Mouse (Mus musculus) left cerebral cortex, adult 11 months (tissue): ENCODE data around the gene Tmem161a.

Experiments used
- DNase-seq: peaks from one replicate; pipeline ENCODE4 v3.0.0; 2022; ENCODE audit warnings: low spot score

Gene Tmem161a

DNA sequence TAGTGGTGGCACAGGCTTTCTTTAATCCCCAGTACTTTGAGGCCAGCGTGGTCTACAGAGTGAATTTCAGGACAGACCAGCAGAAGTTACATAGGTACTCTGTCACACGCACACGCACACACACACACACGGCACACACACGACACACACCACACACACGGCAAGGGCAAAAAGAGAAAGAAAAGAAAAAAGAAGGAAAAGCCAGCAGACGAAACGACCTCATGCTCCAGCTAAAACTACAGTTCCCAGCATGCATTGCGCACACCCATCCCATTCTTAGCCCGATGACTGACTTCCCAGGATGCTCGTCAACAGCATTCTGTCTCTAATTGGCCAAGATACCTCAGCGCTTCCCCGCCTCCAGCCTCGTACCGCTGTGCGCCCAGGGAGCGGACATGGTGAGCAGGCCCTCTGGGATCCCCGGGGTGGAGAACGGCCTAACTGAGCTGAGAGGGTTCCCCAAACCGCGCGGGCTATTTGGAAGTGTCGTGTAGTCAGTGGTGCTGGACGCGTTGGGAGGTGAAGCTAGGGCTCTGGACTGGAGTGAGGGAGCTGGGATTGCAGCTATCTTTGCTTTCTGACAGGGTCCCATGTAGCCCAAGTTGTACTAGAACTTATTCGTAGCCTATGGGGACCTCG lies at the start of gene Tmem161a:
Gene Tmem161a, plus strand, starts transcription at position 314 of the 639 bp plus-strand sequence.
- peak; percentile 94 for DNase-seq

DNA sequence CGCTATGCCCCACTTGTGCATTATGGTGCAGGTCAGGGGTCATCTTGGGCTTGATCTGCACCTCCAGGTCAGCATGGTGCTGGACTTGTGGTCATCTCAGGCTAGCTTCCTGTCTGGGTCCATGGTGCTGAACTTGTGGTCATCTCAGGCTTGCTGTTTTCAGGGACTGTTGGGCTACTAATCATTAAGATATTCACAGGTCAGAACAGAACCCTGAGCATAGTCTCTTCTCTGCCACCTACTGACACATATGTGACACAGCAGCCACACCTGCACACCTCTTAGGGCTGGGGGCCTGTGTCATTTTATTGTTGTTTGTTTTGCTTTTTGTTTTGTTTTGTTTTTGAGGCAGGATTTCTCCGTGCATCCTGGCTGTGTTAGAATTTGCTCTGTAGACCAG lies 49.3 kb upstream of the Tmem161a start:
- DNase-seq: no peak

DNA sequence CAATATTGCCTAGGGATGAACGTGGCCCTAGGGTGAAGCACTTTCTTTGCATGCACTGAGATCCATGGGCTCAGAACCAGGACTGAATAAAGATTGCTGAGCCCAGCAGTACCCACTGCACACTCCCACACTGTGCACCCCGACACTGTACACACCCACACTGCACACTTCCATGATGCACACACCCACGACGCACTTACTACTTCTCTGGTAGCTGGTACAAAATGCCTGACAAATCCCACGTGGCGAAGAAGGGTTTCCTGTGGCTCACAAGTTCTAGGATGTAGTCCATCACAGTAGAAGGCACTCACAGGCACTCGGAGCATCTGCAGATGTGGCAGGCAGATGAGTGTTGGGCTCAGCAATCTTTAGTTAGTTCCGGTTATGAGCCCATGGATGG lies 47.2 kb upstream of the Tmem161a start:
- DNase-seq: no peak

DNA sequence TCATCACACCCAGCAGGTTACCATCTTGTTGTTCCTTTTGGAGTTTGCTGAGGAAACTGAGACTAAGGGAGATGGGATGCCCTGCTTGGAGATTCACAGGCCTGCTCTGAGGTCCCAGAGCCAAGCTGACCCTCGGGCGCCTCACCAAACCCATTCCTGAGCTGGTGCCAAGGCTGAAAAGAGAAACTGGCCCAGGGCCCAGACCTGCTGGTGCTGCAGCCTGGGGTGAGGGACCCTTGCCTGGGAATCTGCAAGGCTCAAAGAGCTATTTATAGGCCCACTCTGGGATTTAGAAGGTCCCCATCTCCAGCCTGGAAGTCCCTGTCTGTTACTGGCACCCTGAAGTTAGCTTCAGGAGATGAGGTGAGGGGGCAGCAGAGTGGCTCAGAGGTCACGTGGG lies 43.7 kb upstream of the Tmem161a start:
- no peak for DNase-seq

DNA sequence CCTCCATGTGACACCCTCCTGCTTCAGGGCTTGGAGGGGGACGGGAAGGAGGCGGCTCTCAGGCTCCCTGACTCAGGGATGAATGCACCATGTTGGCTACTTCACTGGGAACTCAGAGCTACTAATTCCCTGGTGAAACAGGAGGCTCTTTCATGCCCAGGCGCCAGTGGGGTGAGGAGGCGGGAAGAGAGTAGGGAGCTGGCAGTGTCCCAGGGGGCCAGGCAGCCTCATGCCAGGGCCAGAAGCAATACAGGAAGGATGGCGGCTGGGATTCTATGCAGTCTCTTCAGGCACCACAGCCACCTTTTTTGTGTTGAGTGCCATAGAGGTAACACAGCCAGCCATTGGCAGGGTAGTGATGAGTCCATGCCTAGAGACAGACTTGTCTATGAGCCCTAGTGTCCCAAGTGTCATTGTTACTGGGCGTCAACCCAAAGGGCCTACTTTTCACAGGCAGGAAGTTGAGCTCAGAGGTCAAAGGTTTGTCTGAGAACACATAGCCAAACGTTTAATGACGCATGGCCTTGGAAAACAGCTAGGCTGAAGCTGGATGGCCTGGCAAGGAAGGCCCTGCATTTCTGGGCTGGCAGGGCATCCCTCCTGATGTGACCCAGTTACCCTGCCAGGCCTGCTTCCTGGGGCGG lies 42.7 kb upstream of the Tmem161a start:
- peak; percentile 70 for DNase-seq

DNA sequence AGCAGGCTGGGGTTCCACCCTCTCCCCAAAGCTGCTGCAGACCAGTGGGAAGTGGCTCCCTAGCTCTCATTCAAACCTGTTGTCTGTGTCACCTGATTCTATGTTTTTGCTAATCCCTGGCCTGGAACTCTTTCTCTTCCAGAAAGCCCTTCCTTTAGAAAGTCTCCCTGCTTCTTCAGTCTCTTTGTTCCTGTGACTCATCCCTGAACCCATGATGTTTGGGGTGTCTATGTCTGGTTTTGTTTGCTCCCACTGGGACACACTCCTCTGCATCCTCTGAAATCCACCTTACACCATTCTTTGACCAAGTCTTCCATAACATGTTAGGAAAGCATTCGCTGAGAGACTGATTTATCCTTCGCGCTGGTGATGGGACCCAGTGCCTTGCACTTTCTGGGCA lies 42.1 kb upstream of the Tmem161a start:
- DNase-seq: no peak

DNA sequence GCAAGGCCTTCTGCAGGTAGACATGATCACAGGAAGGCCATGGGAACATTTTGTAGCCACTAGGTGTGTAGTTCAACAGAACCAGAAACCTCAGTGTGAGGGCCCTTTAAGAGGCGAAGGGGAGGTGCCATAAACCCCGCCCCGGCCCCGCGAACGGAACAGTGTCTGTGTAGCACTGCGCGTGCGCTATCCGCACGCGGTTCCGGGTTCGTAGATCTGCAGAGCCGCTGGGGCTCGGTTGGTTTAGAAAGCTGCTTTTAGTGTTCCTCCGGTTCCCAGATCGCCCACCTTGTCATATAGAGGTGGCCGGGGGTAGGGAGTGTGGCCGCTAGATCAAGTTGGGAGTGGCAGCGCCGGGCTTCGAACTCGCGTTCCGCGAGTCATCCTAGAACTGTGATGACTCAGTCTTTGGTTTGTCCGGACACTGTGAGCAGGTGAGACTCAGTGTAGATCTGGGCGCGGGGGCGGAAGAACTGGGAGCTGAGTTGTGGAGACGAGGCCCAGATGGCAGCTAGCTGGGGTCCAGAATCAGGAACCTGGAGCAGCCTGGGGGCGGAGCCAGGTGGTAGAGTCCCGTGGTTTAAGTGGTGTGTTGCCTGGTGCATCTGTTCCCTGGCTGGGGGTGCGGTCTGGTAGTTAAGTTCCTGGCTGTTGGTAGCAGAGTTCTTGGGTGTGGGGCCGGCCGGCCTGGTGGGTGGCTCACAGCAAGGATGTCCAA lies 40.8 kb upstream of the Tmem161a start, which contains the start of gene Nr2c2ap:
Gene Nr2c2ap, plus strand, starts transcription at position 168 of the 718 bp plus-strand sequence.
- DNase-seq: peak; percentile 60

DNA sequence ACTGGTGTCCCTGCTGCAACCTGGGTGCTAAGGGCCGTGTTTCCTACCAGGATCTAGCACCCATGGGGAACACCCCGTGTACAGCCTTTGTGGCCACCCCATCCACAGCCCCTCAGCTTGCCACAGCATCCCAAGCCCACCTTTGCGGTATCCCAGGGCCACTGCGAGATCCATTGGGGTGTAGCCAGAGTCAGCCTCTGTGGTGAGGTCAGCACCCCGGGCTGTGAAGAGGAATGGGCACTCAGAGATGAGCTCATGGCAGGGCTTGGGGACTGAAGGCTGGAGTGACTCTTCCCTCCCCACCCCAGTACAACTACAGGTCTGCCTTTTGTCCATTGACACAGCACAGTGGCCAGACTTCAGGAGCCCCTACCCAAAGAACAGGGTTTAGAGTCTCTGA lies 38.1 kb upstream of the Tmem161a start:
- no peak for DNase-seq

DNA sequence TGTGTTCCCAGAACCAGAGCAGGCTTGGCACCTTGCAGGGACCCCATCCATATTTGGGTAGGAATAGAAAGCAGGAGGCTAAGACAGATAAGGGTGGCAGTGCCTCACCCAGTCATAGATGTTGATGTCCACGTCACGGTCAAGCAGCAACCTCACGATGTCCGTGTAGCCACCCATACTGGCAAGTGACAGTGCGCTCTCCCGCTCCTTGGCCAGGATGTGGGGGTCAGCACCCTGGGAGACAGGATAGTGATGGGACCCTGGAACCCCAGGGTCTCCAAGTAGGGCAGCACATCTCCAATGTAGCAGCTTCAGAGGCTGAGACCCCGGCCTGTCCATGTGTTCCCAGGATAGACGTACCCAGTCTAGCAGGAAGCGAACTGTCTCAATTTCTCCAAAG lies 37.2 kb upstream of the Tmem161a start:
- no peak for DNase-seq

DNA sequence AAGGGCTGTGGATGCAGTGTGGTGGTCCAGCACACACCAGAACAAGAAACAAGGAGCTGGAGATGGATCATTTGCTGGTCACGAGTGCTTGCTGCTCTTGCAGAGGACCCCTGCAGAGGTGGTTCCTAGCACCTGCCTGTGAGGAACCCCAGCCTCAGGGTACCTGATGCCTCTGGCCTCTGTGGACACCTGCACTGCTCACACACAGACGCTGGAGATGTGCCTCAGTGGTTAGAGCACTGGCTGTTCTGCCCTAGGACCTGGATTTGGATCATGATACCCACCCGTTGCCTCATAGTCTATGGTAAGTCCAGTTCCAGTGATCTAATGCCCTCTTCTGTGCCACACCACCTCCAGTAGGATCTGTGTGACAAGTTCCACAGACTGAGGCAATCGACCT lies 35.6 kb upstream of the Tmem161a start:
- DNase-seq: no peak

DNA sequence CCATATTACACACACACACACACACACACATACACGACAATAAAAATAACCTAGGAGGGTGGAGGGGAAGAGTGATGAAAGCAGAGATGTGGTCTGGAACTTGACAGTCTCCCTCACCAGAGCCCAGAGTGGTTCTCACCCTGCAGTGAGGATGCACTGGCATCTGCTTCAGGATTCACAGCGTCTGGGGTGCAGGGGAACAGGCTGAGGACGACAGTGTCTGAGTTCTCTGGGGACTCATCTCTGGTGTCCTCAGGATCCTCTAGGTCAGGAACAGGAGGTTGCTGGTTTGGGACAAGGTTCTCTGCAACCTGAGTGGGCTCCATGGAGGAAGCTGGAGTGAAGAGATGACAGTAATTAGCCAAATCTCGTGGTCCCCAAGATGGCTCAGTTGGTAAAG lies 34.3 kb upstream of the Tmem161a start:
- DNase-seq: no peak

DNA sequence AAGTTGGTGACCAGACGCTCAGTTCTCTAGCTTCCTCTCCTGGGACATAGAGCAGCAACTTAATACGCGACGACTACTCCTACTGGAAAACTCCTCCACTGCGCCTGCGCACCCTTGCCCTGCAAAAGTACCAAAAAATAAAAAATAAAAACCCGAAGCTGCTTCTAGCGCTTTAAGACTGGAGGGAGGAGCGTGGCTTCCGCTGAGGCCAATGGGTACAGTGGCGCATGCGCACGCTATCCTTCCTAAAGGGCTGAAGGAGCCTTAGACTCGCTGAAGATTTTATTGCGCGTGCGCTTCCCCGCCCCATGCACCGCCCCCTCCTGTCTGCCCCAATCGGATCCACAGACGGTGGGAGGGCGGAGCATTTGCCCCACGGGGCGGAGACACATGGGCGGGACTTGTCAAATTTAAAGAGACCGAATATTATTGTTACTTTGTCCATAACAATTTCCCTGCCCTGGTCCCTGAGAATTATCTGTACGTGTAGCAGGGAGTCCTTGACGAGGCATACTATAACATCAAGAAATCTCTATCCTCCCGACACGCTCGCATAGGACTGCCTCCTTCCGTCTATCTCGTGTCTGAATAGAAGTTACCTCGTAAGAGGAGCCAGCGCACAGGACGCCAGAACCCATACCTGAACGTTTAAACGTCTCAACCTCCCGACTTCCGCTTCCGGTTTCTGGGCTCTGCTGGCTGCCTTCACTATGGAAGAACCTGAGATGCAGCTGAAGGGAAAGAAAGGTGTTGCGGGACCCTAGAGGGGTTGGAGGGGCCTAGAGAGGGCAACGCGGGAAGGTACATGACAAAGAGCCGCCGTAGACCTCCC lies 32.9 kb upstream of the Tmem161a start, which contains the start of the genes Rfxank, Borcs8 and Mef2b:
Gene Rfxank, minus strand, starts transcription at position 129 of the 832 bp plus-strand sequence.
Gene Borcs8, plus strand, starts transcription at position 474 of the 832 bp plus-strand sequence.
Gene Mef2b, plus strand, starts transcription at position 686 of the 832 bp plus-strand sequence.
- peak; percentile 97 for DNase-seq

DNA sequence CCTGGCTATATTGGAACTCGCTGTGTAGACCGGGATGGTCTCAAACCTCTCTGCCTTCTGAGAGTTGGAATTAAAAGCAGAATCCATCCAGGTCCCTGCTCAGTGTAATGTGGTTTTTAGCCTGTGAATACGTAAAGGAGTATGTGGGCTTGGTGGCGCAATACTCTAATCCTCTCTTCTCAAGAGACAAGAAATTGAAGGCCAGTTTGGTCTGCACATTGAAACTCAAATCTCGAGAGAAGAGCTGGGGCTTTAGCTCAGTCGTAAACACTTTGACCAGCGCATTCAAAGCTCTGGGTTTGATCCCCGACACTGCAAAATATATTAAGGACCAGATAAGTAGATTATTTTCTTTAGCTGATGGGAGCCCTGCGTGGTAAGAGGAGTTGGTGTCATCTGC lies 32.2 kb upstream of the Tmem161a start:
- DNase-seq: no peak

DNA sequence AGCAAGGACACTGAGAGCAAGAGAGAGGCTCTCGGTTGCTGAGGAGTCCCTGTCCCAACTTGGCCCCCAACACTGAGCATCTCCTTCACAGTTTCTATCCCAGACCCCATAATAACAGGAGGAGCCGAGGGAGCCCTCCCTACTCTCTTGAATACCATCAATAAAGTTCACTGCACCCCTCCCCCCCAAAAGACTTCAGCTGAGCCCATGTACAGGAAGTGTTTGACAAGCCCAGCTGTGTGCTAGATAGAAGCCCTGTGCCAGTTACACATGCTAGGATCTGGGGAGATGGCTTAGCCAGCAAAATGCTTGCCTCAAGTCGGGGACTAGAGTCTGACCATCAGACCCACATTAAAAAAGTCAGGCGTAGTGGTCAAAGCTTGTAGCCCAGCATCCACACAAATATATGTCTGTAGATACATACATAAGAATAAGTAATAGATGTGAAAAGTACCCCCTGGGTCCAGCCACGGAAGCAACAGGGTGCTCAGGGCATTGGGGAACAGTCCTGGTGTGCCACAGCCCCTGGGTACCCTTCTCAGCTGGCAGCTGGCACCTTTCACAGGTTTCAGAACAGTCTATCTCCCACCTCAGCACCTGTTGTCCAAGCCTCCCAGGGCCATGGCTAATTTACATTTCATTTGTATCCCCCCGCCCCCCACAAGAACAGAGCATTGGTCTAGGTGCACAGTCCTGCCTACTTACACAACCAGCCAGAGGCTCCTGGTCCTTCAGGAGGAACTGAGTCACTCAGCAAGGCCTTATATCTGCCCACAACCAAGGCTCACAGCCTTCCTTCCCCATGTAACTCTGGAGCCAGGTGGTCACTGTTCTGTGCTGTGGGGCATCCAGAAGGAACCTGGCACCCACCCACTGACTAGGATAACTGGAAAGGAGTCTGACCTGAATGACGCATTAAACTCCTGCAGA lies 24.2 kb upstream of the Tmem161a start:
- DNase-seq: no peak

DNA sequence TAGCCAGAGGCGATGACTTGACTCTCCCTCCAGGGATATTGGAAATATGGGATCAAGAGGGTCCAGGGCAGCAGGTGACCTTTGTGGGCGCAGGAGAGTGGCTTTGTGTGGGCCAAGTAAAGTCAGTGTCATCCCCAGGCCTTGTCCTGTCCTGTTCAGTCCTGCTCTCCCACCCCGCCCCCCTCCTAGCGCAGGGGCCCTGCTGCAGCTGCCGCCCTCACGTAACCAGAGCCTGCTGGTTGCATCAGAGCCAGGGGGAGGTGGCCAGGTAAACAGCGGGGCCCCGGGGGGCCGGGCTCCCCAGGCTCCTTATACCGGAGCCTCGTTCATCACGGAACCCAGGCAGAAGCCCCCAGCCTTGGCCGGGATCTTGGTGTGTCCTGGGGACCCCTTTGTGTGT lies 22.0 kb upstream of the Tmem161a start:
- no peak for DNase-seq

DNA sequence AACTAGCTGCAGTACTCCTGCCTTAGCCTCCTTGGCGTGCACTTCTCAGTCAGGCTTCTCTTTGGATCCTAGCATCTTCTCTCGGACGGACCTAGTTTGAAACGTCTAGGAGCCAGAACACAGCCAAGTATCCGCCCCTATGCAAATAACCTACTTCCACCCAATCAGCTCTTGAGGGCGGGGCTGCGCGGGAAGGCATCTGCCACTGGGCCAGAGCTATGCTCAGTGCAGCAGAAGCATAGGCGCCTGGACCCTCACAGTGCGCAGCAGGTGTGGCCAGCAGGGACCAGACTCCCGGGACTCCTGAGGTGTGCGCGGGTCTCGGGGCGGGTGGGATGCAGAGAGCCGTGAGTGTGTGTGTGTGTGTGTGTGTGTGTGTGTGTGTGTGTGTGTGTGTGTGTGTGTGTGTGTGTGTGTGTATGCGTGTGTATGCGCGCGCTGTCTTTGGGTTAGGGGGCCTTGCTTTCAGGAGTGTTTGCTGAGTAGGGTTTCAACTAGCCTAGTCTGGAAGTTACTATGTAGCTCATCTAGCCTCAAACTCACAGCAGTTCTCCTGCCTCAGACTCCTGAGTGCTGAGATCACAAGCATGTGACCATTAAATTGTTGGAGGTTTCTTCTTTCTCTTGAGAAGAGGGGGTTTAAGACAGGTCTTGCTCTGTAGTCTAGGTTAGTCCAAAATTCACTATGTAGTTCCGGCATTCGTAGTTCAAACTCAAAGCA lies 19.5 kb upstream of the Tmem161a start:
- no peak for DNase-seq

DNA sequence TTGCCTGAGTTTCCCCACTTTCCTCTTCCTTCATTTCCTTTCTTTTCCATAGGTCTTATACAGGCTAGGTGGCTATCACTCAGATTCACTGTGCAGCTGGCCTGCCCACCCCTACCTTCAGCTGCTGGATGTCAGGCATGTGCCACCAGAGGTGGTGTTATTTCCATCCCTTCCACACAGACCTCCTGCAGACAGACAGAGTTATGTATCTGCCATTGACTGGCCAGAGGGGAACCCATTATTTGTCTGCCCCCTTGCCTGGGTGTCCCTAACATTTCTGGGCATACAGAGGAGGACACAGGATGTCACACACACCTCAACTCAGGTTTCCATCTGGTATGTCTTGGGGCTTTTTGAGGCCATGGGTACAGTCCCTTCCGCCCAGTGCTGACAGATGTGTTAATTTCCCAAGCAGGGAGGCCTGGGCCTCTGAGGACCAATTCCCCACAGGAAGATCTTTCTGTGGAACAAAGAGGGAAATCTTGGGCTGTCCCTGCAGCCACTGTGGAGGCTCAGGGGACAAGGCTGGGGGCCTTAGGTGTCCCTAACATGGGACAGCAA lies 14.8 kb upstream of the Tmem161a start:
- no peak for DNase-seq

DNA sequence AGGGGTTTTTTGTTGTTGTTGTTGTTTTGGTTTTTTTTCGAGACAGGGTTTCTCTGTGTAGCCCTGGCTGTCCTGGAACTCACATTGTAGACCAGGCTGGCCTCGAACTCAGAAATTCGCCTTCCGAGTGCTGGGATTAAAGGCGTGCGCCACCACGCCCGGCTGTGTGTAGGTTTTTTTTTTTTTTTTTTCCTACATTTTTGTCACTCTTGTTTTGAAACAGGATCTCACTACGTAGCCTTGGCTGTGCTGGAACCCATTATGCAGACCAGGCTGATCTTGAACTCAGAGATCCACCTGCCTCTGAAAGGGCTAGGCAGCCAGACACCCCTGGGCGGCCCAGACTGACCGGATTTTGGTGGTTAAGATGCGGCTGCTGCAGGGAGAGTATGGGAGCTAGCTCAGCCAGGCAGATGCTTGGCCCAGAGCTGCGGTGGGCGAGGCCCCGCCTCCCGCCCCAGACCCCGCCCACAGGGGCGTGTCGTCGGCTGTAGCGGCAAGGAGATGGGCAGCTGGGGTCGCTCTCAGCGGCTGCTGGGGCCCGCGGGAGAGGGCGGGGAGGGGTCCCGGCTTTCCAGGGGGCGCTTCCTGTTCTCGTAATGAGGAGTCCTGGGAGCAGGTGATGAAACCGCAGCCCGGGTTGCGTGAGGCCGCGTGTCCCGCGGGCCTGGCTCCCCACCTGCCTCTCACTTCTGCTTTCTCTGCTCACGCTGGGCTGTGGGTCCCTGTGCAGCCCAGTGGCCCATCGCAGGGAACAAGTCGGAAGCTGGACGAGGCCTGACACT lies 13.9 kb upstream of the Tmem161a start:
- no peak for DNase-seq

DNA sequence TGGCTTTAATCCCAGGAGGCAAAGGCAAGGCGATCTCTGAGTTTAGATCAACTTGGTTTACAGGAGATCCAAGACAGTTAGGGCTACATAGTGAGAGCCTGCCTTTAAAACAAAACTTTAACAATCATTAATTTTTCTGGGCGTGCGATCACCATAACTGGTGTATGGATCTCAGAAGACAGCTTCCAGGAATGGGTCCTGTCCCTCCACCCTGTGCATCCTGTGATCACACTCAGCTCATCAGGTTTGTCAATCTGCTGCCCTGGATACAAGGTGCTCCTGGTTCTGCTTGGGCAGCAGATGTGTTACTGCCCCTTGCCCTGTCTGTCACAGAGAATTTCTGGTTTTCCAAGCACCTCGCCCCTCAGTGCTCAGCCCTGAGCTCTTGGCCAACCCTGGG lies 12.9 kb upstream of the Tmem161a start:
- DNase-seq: no peak
